Mouse (Mus musculus) frontal cortex, postnatal 36 days (tissue): Measurements from ENCODE around the gene Mospd3.
"Not testable (repeated sequence)": the region's sequence is repeated elsewhere in the genome, so short reads cannot be mapped to it uniquely, and the experiment has no call there.

Source experiments
- DNase-seq, 2 experiments: peaks; one replicate each; pipeline ENCODE4 v3.0.0; 2022; ENCODE audit warnings: low spot score in 2 of 2

The Mospd3 gene

DNA sequence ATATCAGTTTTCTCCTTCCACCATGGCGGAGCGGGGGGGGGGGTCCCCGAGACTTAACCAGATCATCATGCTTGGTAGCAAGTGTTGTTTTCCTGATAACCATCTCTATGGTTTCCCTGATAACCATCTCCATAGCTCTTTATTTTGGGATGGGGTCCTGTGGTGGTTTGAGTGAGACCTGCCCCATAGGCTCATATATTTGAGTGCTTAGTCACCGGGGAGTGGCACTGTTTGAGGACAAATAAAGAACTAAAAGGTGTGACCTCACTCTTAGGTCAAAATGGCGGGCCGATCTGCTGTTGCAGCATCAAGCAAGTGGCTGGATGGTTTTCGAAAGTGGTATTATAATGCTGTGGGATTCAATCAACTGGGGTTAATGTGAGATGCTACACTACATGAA is 14.5 kb upstream of the Mospd3 start:
- no peak for DNase-seq

DNA sequence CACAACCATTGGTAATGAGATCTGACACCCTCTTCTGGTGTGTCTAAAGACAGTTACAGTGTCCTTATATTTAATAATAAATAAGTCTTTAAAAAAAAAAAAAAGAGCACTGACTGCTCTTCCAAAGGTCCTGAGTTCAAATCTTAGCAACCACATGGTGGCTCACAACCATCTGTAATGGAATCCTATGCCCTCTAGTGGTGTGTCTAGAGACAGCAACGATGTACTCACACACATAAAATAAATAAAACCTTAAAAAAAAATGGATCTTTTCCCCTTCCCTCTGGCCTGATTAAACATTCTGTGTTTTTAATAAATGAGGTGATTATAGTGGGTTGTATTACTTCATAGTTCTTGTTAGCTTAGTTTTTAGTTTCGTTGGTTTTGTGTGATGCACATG is 14.1 kb upstream of the Mospd3 start:
- DNase-seq: not testable (repeated sequence)

DNA sequence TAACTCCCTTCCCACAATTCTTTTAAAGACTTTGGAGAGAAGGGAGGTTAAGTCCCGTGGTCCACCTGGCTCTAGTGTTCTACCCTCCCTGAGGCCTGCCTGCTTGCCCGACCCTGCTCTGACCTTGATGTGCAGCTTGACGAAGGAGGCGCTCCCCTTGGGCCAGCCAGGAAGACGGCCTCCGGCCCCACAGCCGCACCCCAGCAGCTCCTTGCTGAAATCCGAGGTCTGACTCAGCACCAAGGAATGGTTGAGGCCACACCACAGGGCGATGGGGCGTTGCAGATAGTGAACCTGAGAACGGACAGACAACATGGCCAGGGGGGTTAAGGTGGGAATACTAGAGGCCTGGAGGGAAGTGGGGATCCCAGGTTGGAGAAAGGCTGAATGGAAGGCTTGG is 12.7 kb upstream of the Mospd3 start, which contains the start of gene Pcolce:
Pcolce (minus strand) TSS at position 235 of the 400 bp plus-strand sequence.
- DNase-seq: no peak

DNA sequence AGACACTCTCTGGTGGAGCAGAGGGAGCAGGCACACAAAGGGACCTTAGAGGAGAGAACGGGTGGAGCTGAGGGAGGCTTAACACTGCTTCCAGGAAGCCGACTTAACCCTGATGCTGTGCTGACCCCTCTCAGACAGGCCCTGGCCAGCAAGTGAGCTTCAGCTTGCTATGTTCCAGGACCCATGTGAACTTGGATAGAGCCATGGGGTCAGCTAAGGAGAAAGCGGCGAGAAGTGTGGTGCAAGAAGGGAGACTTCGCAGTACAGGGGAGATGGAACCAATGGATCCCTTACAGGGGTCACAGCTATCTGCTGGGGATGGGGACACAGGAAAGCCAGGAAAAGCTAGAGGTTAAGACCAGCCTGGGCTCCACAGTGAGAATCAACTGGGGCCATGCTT is 12.2 kb upstream of the Mospd3 start:
- DNase-seq: no peak

DNA sequence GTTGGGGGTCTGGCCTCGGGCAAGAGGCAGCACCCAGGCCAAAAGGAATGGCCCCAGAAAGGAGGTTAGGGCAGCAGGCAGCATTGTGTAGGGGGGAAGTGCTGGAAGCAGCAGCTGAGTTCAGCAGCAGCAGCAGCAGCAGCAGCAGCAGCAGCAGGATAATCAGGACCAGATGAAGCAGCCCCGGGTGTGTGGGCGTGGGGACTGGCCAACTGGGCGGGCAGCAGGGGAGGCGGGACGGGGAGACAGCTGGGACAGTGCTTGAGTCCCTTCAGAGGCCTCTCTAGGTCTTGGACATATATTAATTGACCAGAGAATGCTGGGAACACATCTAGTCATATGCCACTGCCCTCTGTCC is 10.4 kb upstream of the Mospd3 start:
- DNase-seq: no peak

DNA sequence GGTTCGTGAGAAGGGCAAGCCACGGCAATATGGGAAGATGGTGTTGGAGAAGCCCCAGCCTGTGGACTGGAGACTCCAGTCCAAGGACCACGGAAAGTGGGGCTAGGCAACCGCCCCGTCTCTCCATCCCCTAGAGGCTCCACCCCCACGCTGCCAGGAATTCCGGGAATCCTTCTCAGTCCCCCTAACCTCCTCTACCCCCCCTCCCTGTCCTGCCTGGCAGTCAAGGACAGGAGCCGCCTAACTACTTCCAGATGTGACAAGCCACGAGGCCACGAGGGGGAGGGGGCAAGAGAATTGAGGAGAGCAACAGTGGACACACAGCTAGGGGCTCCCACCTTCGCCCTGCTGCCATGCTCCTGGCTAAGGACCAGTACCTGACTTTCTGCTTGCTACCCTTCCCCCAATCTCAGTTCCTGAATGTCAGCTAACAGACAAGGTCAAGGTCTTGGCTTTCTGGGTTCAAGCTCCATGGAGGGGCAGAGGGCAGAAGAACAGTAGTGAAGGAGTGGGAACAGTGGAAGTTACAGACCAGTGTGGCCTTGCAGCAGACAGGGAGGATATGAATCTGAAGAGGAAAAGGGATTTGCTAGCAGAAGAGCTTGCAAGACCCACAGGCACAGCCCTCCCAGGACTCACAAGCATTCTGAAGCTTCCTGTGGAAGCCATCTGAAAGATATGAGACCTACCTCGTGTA is 9.8 kb upstream of the Mospd3 start:
- DNase-seq: no peak

DNA sequence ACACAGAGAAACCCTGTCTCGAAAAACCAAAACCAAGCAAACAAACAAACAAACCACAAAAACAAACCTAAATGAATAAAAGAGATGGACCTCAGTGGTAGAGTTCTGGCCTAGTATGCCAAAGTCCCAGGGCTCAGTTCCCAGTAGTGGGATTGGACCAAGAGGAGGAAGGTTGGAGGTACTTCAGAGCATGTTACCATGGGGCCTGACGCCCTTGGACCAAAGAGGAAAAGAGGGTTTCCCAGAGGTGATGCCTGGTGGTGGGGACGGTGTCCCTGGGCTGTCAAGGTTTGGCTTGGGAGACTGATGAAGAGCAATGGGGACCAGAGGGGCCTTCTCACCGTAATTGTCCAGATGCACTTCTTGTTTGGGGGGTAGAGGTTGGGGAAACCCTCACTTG is 9.2 kb upstream of the Mospd3 start:
- no peak for DNase-seq

DNA sequence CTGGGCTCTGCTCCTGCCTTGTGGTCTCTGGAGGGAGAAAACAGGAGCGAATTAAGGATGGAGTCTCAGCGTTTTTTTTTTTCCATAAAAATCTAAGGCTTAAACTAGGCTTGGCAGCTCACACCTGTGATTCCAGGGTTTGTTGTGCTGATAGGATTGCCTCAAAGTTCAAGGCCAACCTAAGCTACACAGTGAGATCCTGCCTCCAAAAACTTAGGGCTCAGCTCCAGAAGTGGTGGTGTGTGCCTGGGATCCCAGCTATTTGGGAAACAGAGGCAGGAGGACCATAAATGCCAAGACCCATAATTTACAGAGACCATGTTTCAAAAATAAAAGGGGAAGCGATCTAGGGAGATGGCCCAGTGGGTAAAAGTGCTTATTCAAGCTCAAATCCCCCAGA is 8.4 kb upstream of the Mospd3 start:
- no peak for DNase-seq

DNA sequence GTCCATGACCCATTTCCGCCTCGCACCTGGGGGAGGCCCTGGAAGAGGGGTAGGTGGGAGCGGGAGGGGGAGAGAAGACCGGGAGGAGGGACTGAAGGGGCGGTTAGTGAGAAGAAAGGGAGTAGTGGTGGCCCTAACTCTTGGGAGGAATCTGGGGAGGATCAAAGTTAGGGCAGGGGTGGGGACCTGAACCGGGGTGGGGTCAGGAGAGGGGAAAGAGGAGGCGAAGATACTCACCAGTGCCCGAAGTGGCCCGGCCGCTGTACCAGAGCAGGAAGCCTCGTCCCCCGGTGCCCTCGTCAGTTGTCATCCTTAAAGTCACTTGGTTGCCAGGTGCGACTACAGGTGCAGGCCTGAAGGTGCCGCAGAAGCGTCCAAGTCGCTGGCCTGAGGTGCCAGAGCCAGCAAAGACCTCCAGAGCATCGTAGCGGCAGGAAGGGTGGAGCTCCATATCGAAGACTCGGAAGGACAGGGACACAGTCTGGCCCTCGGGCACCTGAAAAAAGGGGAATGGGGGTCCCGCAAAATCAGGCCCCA is 7.9 kb upstream of the Mospd3 start:
- DNase-seq: no peak

DNA sequence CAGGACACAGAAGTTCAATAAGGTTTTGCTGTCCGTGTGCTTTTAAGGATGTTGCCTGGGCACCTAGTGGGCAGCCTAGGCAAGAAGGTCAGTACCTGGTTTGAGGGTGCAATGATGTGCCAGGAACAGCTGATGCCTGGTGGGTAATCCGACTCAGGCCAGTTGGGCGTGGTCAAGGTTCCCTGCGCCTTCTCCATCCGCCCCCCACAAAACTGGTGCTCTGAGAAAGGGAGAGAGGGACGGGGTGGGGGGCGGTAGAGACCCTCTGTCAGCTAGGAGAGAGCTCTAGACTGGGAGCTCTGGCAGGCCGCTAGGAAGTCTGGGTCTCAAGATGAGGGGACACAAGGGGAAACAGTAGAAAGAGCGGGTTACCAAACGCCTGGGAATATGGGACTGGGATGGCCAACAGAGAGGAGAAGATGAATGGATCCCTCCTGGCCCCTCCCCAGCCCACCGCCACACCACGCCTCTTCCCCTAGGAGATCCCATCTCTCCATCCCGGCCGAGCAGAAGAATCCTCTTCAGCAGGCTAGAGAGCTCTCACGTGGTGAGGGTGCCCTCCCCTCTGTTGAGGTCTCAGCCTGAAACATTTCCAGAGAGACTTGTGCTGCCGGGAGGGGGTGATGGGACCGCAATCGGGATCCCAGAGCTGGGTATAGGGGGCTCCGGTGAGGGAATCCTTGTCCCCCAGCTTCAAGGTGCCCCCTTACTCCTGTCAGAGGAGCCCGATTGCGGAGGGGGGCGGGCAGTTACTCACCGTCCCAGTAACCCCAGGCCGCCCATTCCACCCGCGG is 7.2 kb upstream of the Mospd3 start:
- no peak for DNase-seq

DNA sequence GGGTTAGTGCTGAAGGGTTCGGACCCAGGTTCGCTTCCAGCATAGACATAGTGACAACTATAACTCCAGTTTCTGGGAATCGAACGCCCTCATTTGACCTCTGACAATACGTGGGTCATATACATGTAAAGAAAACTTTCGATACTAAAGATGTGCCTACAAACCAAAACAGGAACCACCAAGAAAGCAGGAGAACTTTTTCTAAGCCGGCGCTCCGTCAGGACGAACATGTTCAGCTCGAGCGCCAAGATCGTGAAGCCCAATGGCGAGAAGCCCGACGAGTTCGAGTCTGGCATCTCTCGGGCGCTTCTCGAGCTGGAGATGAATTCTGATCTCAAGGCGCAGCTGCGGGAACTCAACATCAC is 489 bp upstream of the Mospd3 start:
- no peak for DNase-seq

DNA sequence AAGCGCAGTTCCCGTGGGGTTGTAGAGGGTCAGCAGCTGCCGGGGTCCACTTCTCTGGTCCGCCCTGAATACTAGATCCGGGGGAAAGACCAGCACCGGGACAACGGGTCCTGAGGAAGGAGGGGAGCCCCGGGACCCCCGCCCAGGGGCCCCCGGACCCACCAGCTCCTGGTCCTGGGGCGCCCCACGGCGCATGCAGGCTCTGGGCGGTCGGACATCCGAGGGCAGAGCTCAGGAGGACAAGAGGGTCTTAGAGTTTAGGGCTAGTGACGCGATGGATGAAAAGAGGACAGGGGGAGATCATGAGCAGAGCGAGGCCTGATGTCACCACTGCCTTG is 608 bp downstream of the Mospd3 start:
- no peak for DNase-seq

DNA sequence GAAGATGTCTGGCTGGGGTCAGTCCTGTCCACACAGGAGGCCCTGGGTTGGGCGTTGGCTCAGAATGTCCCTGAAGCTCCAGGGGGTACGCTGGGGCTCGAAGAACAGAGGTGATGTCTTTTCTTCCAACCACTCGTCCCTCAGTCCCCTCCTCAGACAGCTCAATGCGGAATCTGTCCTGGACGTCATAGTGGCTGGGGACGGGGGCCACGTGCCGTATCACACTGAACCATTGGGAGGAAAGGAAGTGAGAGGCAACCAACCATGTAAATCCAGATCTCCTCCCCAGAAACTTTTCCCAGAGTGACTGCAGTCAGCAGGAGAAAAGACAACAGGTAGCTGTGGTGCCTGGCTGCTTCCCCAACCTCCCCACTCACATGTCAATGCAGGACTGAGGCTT is 1.3 kb downstream of the Mospd3 start:
- no peak for DNase-seq

DNA sequence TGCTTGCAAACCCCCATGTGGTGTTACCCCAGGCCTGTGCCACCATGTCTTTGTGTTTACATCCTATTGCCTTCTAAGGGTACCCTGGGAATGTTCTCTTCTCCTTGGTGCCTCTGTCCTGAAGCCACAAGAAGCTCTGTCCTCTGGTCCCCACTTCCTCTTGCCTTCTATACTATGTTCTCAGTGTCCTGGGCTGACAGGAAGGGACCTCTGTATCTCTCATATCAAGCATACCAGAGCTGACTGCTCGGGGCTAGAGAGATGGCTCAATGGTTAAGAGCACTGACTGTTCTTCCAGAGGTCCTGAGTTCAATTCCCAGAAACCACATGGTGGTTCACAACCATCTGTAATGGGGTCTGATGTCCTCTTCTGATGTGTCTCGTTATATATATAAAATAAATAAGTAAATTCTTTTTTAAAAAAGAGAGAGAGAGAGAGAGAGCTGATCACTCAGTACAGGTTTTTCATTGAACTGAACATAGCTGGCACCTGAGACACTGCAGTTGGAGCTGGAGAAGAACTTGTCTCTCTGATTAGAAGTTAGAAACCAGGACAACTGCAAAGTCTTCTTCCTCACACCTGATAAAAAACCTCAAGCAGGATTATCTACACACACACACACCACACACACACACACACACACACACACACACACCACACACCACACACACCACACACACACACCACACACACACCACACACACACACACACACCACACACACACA is 2.6 kb downstream of the Mospd3 start:
- DNase-seq: no peak

DNA sequence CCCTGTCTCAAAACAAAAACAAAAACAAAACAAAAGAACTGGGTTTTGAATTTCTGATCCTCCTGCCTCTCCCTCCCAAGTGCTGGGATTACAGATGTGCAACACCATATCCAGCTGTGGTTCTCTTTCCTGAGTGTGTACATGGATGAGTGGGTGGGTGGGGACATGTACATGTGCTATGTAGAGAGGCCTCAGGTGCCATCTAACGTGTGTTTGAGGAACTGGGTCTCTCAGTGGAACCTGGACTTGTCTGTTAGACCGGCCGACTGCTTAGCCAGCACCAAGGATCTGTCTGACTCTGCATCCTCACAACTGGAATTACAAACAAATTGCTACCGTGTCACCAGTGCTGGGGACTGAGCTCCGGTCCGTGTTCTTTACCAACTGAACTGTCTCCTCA is 3.2 kb downstream of the Mospd3 start:
- no peak for DNase-seq

DNA sequence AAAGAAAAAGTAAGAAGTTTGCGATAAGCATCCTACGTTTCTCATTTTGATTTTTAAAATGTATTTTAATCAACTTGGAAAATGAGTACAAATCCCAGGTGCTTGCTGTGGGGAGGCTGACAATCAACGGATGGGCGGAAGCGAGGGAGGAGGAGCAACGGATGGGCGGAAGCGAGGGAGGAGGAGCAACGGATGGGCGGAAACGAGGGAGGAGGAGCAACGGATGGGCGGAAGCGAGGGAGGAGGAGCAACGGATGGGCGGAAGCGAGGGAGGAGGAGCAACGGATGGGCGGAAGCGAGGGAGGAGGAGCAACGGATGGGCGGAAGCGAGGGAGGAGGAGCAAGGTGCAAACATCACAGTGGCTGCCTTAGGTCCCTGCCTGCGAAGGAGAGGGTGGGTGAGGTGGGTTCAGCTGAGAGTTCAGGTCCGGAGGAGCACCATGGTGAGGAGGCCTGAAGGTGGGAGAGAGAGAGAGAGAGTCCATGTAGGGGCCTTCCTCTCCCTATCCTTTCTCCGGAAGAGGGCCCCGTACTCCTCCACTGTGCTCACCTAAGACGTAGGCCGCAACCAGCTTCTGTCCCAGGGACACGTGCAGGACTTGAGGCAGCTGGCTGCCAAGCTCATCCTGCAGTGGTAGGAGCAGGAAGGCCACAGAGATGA is 4.1 kb downstream of the Mospd3 start:
- no peak for DNase-seq

DNA sequence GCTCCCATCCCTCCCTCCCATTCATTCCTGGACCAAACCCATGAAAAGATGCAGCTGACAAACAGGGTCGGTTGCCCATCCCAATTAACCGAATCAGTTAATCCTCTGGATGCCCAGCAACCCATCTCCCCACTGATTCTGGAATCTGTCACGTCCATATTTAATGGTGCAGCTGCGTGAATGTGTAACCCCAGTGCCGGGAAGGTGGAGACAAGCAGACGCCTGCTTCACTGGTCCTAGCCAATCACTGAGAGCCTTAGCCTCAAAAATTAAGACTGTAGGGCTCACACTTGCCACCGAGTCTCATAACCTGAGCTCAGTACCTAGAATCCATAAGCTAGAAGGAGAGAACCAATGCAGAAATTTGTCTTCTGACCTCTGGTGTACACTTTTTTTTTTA is 4.9 kb downstream of the Mospd3 start:
- no peak for DNase-seq

DNA sequence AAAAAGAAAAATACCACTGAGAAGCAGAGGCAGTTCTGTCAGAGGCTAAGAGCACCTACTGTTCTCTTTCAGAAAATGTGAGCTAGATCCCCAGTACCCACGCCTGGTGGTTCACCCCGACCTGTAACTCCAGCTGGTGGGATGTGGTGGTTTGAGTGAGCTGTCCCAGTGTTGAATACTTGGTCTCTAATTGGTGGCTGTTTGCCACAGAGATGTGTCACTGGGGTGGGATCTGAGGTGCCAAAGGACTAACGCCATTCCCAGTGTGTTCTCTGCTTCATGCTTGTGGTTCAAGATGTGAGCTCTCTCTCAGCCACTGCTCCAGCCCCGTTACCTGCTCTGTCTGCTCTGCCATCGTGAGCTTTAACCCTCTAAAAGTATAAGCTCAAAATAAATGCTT is 10.4 kb downstream of the Mospd3 start:
- DNase-seq: no peak

DNA sequence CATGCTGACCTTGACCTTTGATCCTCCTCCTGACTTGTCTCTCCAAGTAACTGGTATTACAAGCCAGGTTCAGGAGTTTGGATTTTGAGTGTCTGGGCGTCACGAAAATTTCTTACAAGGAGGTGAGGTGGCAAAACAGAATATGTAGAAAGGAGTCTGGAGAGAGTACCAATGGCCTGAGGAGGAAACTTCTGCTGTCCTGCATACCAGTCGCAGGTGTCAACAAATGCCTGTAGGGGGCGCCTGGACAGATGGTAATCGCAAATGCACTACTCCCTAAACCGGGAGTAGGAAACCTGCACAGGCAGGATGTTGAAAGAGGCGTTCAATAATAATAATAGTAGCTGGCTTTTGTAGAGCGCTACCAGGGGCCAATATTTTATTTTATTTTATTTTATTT is 15.9 kb downstream of the Mospd3 start:
- peak; percentile 50 to 63 for DNase-seq

DNA sequence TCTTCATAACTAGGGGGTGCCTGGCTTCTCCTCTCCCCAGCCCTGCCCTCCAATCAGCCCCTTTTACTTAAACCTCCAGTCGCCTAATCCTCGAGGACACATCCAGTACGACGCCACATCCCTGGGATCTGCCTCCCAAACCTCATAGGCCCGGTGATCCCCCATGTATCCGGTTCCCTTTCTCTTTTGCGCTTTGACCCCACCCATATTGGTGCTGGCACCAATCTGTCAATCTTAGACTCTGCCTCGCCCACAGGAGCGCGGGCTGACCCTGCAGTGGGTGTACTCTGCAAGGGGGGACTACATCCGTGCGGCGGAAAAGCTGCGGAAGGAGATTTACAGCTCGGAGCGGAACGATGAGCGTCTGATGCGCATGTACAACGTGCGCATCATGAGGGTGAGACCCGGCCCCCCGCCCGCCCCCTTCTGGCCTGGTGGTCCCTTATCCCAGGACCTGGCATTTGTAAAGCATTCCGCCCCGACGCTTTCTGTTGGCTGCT is 17.1 kb downstream of the Mospd3 start:
- DNase-seq: peak in 1 of 2 experiments; percentile 50

DNA sequence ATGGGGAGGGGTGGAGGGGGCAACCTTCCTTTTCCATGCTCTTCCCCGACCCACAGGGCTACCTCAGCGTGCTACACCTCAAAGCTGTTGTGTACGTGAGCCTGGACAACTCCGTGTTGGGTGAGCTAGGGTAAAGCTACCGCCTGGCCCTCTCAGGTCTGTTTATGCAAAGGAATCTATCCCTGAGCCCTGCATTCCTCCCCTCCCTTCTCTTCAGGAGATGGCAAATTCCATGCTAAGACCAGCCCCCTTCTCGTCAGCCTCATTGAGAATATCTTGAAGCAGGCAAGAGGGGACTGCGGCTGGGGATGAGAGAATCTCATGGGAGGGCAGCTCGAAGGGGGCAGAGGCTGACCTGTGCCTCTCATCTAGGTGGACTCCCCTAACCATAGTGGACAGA is 18.2 kb downstream of the Mospd3 start:
- no peak for DNase-seq

DNA sequence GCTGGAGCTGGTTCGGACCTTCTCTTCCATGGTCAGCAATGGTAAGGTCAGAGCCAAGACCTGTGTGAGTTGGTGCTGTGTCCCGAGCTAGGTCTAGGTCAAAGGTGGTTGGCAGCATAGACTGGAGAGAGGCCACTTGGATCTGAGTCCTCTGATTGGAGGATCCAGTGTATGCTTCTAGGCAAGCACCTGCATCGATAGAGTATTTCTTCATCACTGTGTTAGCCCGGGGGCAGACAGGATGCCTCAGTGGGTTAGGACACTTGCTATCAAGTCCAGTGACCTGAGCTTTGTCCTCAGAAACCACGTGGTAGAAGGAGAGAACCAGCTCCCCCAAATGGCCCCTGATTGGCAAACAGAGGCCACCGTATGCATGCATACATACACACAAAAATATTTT is 20.6 kb downstream of the Mospd3 start:
- no peak for DNase-seq
